ENCODE assay signal across 1 mouse cellular context in the genomic region with DNA sequence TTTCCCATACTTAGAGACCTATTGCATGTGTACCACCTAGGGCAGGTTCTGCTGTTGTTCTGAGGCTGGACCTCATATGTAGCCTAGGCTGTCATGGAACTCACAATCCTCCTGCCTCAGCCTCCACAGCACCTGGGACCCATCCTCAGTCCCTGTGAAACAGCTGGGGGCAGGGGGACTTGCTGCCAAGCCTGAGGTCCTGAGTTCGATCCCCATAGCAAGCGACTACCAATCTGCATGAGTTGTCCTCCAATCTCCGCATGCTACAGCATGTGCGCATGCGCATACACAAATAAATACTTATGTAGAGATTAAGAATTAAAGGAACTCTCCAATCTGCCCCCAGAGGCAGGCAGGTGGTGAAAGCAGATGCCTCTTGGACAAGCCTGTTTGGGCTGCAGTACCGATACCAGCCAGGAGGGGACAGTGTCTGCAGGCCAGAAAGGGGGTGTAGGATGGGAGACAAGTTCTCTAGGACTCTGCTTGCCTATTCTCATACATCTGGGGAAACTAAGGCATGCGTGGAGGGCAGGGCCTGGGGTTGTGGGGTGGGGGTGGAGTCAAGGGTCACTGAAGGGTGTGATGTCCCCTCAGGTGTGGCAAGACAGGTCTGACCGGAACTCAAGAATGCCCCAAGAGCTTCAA.
TF ChIP-seq lines count a peak whose summit lies in the region.

No protein-coding gene starts in this region.

TF ChIP-seq in CH12.LX, 34 proteins besides CTCF, POLR2A, EP300 and RAD21:
- TF ChIP-seq SMC3 (IDR thresholded peaks at IDR 0.05; ENCODE audit: low read depth, low read length) = peak; percentile 75
- no peak for TF ChIP-seq BHLHE40 (IDR thresholded peaks at IDR 0.05; ENCODE audit: low read depth, low read length)
TF ChIP-seq in CH12.LX: peak in this region for 1.
